Mouse (Mus musculus): ENCODE results near the gene Cacna2d3.

Gene Cacna2d3

DNA sequence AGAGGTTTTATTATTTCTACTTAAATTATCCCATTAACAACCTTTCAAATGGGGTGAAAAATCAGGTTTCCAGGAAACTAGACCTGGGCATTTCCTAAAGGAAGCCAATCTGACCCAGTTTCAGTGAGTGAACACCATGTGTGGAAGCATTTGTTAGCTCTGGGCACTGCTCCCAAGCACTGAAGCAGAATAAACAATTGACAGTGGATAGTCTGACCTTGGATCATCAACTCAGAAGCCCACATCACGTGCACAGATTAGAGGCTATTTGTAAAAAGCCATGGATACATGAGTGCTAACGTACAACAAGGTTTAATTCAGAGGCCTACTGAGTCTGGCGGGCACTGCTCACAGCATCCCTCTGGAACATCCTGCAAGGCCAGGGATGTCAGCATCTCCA lies 82.4 kb downstream of the Cacna2d3 start:
- peak; percentile 76 to 84 for DNase-seq

GRCm38 (mm10) chr14:29628213-29628612 lies 93.5 kb downstream of the Cacna2d3 start:
- DNase-seq: no peak

DNA sequence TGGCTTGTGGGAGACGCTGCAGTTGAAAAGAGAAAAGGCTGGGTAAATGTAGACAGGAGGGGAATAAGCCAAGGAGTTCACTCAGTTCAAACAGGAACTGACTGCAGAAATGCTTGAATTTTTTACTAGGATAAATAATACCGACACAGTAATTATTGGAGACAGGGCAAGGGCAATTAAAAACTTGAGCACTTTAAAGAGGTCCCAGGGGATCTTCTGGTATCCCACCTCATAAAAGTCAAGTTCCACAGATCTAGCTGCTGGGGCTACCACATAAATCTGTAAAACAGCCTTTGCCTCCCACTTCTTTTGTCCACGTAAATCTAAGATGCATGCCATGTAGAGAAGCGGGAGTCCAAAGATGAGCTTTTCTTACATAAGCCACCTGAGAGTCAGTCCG lies 109.2 kb downstream of the Cacna2d3 start:
- DNase-seq: no peak

GRCm38 (mm10) chr14:29608761-29609160 lies 112.9 kb downstream of the Cacna2d3 start:
- no peak for DNase-seq

GRCm38 (mm10) chr14:29599428-29599827 lies 122.2 kb downstream of the Cacna2d3 start:
- no peak for DNase-seq

- no peak for DNase-seq
These were observed 128.8 kb downstream of the Cacna2d3 start for GRCm38 (mm10) chr14:29592896-29593295.

- no peak for DNase-seq
These were observed 132.0 kb downstream of the Cacna2d3 start for GRCm38 (mm10) chr14:29589628-29590027.

- no peak for DNase-seq
These were observed 139.7 kb downstream of the Cacna2d3 start for GRCm38 (mm10) chr14:29581961-29582360.

- DNase-seq: no peak
These were observed 143.9 kb downstream of the Cacna2d3 start for GRCm38 (mm10) chr14:29577786-29578185.

DNA sequence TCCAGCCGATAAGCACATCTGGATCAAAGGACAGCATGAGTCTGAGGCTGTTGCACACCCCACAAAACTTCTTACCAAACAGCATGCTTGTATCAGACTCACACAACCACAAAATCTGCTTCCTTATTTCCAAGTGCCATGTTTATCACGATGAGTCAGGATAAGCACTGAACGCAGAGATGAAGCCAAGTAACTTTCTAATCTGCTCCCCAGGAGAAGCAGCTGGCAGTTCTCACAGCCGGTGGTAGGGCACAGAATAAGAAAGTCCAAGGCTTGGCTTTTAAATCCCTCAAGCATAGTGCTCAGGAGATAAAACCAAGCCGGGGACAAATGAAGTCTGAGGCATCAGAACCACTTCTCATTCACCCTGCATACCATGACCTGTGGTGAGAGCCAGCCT lies 146.1 kb downstream of the Cacna2d3 start:
- no peak for DNase-seq

GRCm38 (mm10) chr14:29562704-29563103 lies 159.0 kb downstream of the Cacna2d3 start:
- DNase-seq: no peak

- DNase-seq: no peak
These were observed 160.4 kb downstream of the Cacna2d3 start for GRCm38 (mm10) chr14:29561122-29561834.

GRCm38 (mm10) chr14:29558440-29558839 lies 163.2 kb downstream of the Cacna2d3 start:
- DNase-seq: no peak

DNA sequence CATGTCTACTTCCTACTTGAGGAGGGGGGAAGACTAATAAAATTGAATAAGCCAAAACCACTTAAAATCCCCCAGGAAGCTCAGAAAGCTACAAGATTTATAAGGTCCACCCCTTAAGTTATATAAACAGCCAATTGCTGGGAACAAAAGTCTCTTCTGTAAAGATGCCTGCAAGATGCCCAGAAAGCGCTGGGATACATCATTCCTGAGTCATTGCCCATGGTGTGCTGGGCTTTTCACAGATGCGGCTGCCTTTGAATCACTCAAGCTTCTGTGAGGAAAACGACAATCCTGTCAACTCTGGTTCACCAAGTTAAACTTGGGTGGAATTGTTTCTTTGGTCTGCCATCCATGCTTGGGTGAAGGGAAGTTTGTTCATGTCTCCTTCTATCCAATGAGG lies 165.5 kb downstream of the Cacna2d3 start:
- DNase-seq: no peak

GRCm38 (mm10) chr14:29552471-29552870 lies 169.2 kb downstream of the Cacna2d3 start:
- no peak for DNase-seq

GRCm38 (mm10) chr14:29548646-29549045 lies 173.0 kb downstream of the Cacna2d3 start:
- DNase-seq: no peak

GRCm38 (mm10) chr14:29530516-29530915 lies 191.1 kb downstream of the Cacna2d3 start:
- no peak for DNase-seq

DNA sequence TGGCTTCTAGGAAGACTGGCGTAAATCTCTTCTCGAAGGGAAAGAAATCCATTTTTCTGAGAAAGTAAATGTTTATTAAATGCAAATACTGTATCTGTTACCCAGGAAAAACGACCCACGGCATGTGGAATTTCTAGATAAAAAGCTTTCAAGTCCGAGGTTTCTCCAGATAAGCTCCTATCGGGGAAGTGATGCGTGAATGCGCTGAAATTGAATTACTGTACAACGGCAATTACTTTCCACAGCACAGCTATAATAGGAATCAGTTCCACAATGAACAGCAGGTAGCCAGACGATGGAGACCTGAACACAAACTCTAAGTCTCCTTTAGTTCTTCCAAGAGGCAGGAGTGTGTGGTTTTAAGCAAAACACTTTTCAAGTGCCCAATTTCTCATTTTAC lies 193.0 kb downstream of the Cacna2d3 start:
- DNase-seq: no peak

DNA sequence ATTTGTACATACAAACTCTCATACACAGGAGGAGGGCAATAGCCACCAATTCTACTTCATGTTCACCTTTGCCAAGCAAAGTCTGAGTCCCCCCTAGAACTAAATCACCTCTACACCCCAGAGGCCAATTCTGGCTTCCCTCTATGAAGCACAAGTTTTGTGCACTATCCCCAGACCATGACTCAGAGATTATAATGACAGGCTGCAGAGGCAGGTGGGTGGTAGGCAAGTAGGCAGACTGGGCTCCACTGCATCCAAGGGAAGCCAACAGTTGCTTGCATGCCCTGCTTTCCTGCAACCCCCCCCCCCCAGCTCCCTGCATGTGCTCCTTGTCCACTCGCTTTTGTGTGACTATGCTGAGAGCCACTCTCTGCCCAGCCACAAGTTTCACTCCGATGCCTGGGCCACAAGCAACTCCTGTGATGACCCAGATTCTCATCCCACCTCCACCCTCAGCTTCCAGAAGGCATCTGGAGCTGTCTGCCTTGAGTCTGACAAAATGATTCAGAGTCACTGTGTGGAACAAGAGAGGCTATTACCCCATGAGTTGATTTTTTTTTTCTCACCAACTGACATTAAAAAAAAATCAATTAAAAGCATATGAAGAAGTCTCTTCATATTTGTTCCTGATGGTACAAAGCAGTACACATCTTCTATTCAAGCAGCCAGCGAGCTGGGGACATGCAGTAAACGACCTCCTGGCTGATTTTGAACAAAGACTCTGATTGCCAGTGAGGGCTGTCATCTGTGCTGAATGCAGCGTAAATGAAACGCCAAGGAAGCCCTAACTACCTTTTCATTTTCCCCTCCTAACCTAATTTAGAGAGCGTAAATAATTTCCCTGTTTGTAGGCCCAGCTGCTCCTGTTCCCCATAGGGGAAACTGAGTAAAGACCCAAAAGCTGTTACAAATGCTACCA lies 201.7 kb downstream of the Cacna2d3 start:
- DNase-seq: no peak

GRCm38 (mm10) chr14:29502667-29503066 lies 219.0 kb downstream of the Cacna2d3 start:
- no peak for DNase-seq

DNA sequence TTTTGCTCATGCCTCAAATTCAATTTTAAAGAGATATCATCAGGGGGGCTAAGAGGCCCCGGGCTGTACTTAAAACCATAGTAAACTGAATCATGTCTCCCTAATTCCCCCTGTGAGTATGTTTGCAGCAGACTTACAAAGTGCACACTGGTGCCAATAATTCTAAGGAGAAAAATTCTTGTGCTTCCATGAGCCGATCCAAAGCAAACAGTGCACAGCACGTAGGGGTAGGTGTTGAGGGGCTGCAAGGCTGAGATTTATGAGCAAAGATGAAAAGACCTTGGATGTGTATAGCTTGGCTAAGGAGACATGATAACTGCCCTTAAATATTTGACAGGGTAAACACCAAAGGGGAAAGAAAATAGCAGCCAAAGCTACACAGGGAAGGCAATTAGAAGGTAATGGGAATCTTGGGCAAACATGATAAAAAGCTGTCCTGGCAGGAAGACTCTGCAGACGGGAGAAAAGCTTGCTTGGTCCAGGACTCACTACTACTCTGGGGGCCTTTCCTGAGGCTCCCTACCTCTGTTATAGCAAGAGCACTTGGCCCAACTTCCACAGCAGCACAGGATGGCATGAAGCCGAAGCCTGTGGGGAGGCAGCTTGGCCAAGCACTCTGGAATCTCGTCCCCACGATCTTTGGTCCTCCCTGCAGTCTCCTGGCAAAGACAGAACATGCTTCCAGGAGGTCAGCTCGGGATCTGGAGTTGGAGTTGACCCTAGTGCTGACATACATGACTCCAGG lies 222.9 kb downstream of the Cacna2d3 start:
- no peak for DNase-seq

DNA sequence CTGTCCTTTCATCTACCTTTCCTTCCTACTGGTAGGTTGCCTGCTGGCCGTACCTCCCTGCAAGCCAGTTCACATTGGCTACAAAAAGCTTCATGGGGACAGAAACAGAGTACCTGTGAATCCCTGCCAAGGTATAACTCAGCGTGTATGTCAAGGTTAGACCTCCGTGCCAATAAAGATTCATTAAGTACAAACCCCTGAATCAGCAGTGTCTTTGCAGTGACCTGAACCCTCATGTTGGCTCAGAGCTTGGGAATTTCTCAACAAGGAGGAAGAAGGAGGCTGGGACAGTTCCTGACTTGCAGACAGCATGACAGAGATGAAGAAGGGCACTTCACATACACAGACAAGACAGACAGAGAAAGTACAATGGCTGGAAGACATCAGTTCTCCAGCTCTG lies 225.1 kb downstream of the Cacna2d3 start:
- no peak for DNase-seq

DNA sequence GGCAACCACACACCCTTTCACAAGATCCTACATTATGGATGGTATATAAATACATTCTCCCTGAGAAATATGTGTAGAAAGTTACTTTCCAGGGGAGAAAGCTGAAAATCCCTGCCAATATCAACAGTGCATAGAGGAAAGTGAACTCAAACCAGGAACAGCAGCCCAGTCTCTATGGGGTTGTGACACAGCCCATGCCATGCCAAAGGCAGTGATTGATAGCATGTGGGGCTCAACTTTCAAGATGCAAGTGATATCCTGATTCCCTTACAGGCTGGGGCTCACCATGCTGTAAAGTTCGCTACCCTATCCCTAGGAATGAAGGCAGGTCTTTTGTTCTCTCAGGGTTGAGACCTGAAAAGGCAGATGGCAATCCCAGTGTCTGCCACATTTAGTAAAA lies 229.9 kb downstream of the Cacna2d3 start:
- no peak for DNase-seq

Data from cerebellum, adult 18-20 months (tissue).